Mouse (Mus musculus) lung, postnatal 36 days (tissue): ENCODE results near the gene Kcnh6.
"Not testable (repeated sequence)": the region's sequence is repeated elsewhere in the genome, so short reads cannot be mapped to it uniquely, and the experiment has no call there.

ENCODE experiments used
- DNase-seq: peaks from one replicate; pipeline ENCODE4 v3.0.0; 2022; ENCODE audit warnings: mixed read lengths

Gene Kcnh6

DNA sequence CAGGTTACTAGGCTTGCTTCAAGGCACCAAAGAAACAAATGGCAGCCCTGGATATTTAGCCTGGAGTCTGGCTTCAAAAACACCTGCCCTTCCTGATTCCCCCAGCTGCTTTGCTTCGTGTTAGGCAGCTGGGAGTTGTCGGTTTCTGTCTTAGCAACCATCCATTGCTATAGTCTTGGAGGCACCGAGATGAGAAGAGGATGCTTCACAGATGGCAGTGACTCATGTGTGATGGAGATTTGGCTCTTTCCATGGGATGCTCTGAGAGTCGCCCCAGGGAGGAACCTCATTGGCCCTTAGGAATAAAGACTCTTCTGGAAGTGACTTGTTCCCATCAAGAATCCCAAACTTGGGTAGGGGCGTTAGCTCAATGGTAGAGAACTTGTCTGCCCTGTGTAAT is 8.5 kb downstream of the Kcnh6 start:
- DNase-seq = no peak

GRCm38 (mm10) chr11:106020051-106020763 is 12.3 kb downstream of the Kcnh6 start:
- DNase-seq = no peak

DNA sequence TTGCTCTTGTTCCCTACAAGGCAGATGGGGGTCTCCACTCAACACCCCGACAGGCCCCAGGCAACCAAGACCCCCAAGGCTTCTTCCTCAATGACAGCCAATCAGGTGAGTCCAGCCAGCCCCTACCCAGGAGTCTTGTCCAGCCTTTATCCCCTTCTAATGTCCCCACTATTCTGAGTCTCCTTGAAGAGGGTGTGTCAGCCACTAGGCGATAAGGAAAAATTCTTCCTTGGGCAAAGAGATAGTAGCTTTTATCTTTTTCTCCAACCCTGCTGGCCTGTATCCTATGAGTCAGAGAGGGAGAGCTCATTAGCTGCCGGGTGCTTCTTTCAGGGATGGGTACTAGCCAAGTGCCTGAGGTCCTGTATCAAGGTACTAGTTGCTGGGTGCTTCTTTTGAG is 17.9 kb downstream of the Kcnh6 start:
- no peak for DNase-seq

DNA sequence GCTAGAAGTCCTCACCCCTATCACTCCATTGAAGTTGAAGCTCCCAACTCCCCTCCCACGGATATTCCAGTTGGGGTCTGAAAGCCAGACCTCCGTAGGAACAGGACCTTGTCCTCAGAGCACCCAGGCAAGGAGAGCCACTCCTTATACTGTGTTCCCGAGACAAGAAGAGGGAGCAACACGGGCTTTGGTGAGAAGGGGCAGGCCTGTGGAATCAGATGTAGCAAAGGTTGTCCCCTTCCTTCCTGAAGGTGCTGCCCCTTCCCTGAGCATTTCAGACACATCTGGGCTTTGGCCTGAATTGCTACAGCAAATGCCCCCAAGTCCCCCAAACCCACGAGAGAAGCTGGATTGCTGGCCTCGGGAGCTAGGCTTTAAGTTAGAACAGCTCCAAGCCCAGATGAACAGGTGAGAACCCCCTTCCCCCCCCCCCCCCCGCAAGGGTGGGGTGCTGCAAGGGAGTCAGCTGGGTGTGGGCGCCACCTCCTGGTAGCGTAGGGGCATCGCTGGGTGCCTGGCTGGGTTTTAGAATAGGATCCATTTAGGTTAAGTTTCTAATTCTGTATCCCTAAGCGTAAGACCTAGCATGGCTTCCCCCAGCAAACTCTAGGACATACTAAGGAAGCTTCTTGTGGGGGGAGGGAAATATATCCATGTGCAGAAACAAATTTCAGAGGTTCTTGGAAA is 18.7 kb downstream of the Kcnh6 start:
- peak; percentile 83 for DNase-seq

DNA sequence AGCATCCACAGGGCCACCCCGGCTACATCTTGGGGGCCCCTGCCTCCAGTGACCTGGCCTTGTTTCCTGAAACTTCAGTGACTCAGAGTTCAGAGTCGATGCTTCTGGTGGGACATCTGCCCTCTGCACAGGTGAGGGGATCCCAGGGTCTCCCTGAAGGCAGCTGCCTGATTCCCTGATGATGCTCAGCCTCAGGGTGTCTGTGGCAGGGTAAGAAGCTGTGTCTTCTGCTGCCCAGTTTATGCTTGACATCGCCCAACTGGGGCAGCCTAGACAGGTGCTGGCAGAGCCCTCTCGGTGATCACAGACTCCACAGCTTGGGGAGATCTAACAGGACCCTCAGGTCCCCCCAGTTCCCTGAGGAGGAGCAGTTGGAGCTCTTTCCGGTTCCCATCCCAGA is 19.7 kb downstream of the Kcnh6 start:
- DNase-seq = no peak

GRCm38 (mm10) chr11:106032074-106032473 is 24.1 kb downstream of the Kcnh6 start:
- not testable (repeated sequence) for DNase-seq

- DNase-seq = peak; percentile 64
Observed at GRCm38 (mm10) chr11:106033491-106033919, 25.6 kb downstream of the Kcnh6 start.

DNA sequence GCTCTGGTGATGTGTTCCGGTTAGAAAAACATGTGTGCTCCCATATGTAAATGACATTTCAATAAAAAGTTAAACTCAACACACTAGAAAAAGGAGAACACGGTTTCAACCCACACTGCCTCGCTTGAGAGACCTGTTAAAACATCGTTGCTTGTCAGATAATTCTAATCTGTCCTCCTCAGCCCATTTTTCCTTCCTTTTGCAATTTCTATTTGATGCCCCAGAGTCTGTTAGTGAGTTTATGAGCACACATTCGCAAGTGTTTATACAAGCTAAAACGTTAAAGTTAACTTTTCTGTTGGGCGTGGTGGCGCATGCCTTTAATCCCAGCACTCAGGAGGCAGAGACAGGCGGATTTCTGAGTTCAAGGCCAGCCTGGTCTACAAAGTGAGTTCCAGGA is 27.1 kb downstream of the Kcnh6 start:
- DNase-seq = no peak

GRCm38 (mm10) chr11:106036548-106037417 is 28.9 kb downstream of the Kcnh6 start, which contains the start of gene Dcaf7:
Gene Dcaf7, plus strand, starts transcription at chr11:106036872.
- peak; percentile 98 for DNase-seq

GRCm38 (mm10) chr11:106037418-106037751 is 29.5 kb downstream of the Kcnh6 start:
- peak; percentile 13 for DNase-seq

GRCm38 (mm10) chr11:106044349-106044748 is 36.4 kb downstream of the Kcnh6 start:
- no peak for DNase-seq

GRCm38 (mm10) chr11:106045256-106045655 is 37.3 kb downstream of the Kcnh6 start:
- no peak for DNase-seq

DNA sequence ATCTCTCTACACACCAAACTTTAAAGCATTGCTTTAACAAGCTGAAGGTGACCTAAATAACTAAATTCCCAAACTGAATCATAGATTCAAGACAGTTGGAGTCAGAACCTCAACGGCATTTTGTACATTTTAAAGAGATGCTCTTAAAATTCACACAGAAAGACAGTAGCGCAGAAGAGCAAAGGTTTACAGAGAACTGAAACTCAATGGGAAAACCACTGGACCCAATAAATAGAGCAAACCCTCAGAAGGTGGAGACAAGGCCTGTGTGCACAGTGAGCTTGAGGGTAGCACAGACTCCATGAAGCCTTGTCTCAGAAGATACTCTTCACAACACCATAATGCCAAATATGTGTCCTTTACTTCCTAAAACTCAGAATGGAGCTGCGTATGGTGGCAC is 37.9 kb downstream of the Kcnh6 start:
- no peak for DNase-seq

- no peak for DNase-seq
Observed at GRCm38 (mm10) chr11:106046584-106046983, 38.7 kb downstream of the Kcnh6 start.

- no peak for DNase-seq
Observed at GRCm38 (mm10) chr11:106053921-106054320, 46.0 kb downstream of the Kcnh6 start.

- no peak for DNase-seq
Observed at GRCm38 (mm10) chr11:106054600-106054999, 46.7 kb downstream of the Kcnh6 start.

- no peak for DNase-seq
Observed at GRCm38 (mm10) chr11:106055341-106055740, 47.4 kb downstream of the Kcnh6 start.

DNA sequence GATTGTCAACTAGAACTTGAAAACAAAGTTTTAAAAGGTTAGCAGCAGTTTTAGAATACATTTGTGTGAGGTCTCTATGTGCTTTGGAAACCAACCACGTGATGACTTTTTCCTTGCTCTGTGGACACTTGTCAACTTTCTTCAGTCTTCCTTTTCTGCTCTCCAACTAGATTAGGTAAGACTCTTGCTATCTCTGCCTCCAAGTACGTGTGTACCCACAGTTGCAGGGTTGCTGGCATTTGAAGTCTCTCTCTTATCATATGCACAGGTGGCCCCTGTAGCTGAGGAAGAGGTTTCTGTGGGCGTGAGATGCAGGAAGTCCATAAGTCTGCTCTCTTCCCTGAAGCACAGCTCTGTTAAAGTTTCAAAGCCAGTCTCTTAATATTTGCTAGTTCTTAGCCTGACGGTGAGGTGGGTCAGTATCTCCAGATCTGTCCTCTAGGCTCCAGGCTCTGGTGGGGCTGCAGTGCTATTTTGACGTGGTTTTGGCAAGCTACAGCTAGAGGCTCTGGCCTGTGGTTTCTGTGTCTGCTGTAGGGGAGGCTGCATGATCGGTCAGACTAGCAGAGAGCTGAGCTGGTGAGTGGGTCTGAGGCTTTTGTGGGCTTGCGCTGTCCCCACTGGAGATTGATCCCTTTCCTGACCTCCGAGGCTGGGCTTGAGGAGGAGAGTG is 49.0 kb downstream of the Kcnh6 start:
- no peak for DNase-seq

DNA sequence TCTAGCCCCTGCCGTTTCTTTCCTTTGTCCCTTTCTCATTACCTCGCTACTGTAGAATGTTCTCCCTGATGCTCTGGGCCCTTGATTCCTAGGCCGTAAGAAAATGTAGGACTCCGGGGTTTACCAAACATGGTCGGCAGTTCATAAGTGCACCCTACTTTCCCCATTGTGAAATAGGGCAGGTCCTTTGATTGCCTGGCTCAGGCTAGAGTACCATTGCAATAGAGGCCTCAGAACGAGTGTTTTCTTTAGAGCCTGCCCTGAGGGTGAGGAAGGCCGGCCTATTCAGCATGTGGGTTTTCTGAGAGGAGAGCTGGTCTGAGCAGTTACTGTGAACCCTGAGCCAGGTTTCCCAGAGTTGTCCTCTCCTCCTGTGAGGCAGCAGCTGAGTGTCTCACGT is 50.1 kb downstream of the Kcnh6 start:
- no peak for DNase-seq

DNA sequence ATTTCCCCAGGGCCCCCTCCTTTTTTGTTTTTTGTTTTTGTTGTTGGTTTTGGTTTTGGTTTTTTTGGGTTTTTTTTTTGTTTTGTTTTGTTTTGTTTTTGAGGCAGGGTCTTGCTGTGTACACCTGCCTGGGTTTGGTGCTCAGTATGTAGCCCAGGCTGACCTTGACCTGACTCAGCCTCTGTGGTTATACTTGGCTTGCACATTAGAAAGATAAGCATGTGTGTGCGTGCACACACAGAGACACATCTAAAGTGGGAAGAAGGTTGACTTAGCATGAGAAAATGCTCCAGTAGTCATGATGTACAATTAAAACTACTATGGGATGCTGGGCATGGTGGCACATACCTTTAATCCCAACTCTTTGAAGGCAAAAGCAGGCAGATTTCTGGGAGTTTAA is 52.6 kb downstream of the Kcnh6 start:
- no peak for DNase-seq

- DNase-seq = no peak
Observed at GRCm38 (mm10) chr11:106061311-106061710, 53.4 kb downstream of the Kcnh6 start.

DNA sequence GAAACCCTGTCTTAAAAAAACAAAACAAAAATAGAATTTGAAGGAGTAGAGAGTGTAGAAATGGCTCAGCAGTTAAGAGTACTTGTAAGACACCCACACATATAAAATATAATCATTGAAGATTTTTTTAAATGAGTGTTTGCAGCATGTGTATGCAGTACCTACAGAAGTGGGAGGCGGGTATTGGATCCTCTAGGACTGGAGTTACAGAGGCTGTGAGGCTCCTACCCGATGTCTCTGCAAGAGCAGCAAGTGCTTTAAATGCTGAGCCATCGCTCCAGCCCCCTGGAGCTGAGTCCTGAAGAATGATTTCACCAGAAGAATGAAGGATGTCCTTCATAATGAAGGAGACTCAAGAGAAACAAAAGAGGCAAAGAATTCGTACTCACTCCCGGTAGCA is 55.8 kb downstream of the Kcnh6 start:
- no peak for DNase-seq
